Mouse (Mus musculus) erythroid progenitor cell, adult 5-6 weeks (primary cell): ENCODE measurements around the gene Dusp14. TPM values are rescaled to one million over a fixed set of nuclear protein-coding genes. Genes with fewer than 3 reads are reported as not detected.

Experiments
- ATAC-seq: replicated peaks from 2 replicates; pipeline ENCODE4 v1.8.0; 2016; ENCODE audit warnings: moderate number of reproducible peaks, mild to moderate bottlenecking, moderate TSS enrichment, inconsistent platforms; ENCODE audit not compliant: poor library complexity, low FRiP score, severe bottlenecking
- total RNA-seq, 2 experiments: library from RNA; stranded (forward) in 1 of 2; stranded (reverse) in 1 of 2; fragments of 150-400 nt in 1 of 2; fragments of 186-747, 209-891 nt in 1 of 2; gene quantifications; 2 replicates each; pipeline versions ENCODE4 v1.2.3 to v1.2.4; 2015 to 2017; ENCODE audit warnings: low replicate concordance in 2 of 2

Dusp14 gene
- total RNA-seq, 2 experiments from 2014 or later = not detected

DNA sequence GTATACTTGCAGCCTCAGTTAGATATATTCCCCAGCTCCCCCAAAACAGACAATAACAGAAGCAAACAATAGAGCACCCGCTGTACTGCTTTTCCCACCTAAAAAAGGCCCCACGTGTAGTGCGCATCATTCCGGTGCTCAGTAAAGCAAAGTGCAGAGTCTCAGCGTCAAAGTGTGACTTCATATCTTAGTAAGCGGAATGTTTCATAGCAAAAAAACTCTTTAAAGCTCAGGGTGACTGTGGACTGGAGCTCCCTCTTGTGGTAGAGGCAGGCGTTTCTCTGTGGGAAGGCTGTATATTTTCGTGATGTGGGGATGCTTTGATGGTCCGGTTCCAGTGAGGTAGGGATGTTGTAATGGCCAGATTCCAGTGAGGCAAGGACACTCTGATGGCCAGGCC is 37.1 kb downstream of the Dusp14 start:
- ATAC-seq = no peak

DNA sequence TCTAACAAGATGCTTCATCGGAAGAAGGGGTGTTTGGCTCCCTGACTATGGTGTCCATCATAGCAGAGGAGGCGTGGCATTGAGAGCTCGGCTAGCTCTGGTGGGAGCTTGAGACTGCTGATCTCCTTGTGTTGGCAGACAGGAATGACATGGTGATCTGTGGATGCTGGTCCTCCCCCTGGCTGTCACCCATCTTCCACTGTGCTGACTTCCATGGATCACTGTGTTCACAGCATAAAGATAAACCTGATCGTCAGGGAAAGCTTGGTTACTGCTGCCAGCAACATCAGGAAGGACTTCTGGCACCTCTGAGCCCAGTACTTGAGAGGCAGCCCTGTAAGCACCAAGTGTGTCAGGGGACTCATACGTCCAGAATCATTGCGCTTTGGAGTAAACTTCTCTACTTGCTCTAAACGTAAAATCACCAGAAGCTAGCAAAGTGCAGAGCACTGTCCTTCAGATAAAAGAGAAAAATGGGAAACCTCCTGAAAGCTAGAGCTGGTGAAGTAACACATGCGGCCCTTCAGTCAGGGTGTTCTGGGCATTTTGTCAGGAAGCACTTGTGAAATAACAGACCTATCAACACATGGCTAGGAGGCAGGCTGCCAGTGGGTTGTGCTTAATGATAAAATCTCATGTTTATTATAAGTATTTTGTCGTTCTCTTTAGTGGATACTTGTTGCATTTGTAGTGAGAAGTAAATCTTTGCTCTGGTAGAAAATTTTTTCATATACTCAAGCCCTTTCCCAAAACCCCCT is 40.6 kb downstream of the Dusp14 start:
- ATAC-seq = no peak

DNA sequence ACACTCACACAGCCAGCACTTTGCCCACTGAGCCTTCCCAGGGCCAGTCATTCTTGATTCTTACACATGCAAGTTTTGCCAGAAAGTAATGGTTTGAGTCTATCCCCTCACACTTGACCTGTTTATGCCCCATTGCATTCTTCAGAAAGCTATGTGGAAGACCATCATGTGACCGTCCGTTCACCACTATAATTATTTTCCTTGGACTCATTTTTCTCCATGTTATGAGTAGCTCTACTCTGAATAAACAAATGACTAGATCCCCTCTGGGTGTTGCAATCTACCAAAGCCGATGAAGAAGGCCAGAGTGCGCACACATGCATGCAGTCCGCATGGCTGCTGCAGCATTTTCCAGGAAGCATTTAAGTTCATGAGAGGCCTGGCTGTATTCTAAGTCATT is 41.8 kb downstream of the Dusp14 start:
- no peak for ATAC-seq

DNA sequence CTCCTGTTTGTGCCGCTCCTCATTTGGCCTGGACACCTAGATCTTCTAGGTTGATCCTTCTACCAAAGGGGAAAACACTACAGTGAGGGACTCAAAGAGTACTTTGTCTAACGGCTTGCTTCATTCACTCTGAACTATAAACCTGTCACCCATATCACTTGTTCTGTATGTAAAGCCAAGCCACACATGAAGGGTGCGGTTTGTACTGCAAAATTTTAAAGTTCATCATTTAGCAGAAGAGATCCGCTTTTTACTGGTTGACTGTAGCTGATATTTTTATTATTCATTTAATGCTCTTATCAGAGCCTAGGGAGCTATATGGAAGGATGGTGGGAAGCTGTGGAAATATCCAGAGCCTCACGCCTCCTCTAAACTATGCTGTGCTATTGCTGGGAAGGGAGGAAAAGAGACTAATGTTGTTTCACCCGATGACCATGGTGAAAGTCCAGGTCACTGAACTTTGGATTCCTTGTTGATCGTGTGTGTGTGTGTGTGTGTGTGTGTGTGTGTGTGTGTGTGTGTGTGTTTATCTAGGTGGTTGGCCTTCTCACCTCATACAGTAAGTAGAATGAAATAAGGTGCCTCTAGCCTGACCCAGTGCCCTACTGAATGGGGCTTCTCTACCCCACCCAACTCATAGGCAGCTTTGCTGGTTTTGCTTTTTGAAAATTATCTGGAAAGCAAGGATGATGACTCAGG is 52.1 kb downstream of the Dusp14 start:
- no peak for ATAC-seq

DNA sequence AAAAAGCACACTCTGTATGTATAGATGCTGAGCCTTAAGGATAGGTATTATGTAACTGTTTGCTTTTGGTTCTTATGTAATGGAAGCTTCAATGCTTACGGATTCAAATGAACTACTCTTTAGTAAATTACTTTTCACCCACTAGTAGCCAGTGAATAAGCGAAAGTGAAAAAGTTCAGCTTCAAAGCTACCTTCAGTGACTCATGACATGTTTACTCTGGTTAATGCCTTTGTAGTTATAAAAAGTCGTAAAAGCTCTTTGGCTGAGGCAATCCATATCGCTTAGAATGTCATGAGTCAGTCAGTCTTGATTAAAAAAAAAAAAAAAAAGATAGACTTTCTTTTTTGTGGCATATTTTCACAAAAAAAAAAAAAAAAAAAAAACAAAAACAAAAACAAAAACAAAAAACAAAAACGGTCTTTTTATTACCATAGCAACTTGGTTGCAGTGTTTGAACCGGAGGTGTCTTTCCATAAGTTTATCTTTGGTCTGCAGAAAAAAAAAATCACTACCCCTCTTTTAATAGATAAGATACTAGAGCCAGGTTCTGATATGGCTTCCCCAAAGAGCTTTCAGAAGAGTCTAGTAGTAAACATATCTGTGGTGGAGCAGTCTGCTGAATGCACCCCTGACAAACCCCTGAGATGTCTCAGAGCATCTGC is 52.8 kb downstream of the Dusp14 start:
- no peak for ATAC-seq

DNA sequence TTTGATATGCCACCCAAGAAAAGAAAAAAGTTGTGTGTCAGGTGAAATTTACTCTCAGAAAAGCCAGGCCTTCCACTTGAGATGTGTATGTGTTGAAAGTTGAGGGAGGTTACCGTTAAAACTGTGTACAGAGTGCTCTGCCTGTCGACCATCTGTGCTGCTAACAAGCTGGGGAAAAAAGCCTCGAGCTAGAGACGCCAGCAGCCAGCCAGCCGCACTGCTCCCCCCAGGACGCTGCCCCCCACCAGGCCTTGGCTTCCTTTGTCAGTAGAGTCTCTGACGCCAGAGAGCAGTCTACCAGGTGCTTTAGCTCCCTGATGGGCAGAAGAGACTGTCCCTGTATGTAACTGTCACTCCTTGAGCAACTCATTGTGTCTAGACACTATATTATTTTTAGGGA is 56.0 kb downstream of the Dusp14 start:
- ATAC-seq = no peak

DNA sequence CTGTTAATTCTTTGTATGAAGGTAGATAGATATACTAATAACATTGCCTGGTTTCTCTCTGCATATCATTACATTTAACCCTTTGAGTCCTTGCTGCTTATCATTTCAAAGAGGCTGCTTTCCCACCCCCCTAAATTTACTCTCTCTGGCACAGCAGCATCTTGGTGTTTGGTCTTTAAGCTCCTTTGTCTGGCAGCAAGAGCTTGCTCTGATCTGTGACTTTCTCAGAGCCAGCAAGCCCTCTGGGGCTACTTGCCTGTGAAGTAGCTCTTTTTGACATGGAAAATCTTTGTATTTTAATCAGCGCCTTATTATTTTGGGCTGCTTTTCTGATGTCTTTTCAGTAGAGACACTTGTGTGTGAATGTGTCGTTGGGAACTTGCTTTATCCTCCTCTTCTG is 57.5 kb downstream of the Dusp14 start:
- ATAC-seq = no peak

DNA sequence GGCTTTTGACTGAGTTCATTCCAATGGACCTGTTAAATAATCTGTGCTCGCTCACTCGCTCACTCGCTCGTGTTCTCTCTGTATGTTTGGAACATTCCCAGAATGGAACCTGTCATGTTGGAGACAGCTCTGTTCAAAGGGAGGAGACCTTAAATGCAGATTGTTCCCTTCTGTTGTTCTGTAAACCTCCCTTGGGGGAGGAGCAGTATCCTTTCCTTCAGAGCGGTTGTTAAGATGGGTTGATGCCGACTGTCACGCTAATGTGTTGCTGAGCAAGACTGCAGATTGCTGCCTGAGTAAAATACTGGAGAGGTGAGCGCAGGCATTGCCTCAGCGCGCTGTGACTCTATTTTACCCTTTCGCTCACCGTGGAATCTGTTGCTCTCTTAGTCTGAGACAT is 58.0 kb downstream of the Dusp14 start:
- ATAC-seq = no peak

DNA sequence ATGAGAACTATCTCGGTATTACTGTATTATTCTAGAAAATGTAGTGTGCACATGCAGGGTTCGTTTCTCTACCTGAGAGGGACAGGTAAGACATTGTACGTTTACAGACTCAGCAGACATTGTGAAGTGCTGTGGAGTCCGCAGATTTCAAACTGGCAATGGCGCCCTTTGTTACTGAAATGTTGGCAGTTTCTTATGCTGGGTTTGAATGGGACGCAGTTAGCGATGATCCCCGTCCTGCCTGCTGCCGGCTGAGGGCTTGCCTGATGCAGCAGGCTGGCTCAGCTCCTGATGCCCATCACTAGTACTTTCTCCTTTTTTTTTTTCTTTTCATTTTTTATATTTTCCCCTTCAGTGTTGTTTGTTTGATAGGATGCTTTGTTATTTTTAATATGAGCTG is 58.6 kb downstream of the Dusp14 start:
- ATAC-seq = no peak

DNA sequence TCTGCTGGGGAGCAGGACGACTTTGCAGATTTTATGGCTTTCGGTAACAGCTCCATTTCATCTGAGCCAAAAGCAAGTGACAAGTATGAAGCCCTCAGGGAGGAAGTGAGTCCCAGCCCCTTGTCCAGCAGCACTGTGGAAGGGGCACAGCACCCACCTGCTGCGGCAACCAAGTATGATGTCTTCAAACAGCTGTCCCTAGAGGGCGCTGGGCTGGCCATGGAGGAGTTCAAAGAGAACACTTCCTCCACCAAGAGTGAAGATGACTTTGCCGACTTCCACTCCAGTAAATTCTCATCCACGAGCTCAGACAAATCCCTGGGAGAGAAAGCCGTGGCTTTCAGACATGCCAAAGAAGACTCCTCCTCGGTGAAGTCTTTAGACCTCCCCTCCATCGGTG is 60.1 kb downstream of the Dusp14 start:
- ATAC-seq = no peak

DNA sequence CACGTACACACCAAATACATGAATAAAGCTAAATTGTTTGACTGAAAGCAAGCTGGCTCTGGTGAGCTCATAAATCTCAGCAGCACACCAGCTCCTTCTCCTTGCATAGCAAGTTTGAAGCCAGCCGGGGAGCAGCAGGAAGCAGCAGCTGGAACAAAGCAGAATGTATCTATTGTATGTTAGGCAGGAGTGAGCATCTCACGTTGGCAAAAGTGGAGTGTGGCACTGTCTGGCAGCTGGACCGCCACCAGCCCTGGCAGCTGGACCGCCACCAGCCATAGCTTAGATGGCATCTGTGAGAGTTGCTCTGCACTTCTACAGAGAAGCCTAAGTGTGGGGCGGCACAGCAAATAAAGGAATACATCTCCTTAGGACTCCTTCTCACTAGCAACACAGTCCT is 65.1 kb downstream of the Dusp14 start:
- ATAC-seq = no peak

DNA sequence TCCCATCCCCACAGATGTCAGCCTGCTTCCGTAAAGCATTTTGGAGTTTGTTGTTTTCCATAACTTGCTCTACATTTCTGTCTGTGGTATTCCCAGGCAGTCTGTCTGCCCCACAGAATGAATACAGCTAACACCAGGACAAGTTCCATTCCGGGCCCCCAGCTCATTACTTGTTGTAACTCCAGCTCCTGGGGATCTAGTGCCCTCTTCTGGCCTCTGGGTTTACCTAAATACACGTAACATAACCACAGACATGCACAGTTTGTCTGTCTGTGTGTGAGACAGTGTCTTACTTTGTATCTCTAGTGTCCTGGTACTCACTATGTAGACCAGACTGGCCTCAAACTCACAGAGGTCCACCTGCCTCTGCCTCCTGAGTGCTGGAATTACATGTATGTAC is 67.8 kb downstream of the Dusp14 start:
- ATAC-seq = no peak

DNA sequence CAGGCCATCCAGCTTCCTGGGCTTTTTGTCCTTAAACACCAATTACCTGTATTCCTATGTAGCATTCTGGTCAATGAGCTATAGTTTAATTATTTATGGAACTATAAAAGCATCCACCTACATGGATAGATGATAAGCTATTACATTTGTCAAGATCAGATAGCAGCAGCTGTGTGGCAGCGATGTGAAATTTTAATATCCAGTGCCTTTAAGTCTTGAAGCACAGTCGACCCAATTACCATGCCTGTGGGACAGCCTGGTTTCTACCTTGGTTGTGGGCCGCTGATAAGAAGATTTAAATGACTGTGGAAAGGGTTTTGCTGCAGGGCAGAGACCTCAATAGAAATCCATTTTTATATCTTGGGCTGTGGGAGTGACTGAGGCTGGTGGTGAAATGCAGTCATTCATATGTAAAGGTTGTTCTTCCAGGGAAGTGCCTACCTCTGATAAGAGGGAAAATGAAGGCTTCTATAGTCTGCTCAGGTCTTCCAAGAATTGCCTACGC is 69.6 kb downstream of the Dusp14 start:
- no peak for ATAC-seq

DNA sequence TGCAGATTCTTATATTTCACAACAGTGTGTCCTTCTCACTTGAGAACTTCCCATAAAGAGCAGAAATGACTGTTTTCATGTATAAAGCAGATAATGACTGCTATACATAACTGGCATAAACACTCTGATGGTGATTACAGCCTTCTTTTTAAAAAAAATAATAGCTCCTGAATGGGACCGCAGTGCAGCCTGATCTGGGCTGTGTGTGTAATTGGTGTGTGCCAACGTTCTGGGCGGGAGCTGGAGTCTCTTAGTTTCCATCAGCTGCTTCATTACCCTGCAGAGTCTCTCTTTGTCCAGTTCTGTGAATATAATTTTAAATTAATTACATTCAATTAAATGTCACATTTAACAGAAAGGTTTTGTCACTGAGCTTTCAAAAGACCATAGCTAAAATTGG is 70.1 kb downstream of the Dusp14 start:
- ATAC-seq = no peak

Other genes starting within 250 kb of the Dusp14 start
- not detected in 2 replicates for gene Hnf1b, start 219.2 kb downstream of the Dusp14 start, total RNA-seq (2015; ENCODE audit: low replicate concordance)
- gene Hnf1b, start 219.2 kb downstream of the Dusp14 start, total RNA-seq (2017; ENCODE audit: low replicate concordance) = not detected in 2 replicates
- 10.5 and 21.0 TPM in 2 replicates for gene Ddx52, start 127.2 kb downstream of the Dusp14 start, total RNA-seq (2015; ENCODE audit: low replicate concordance)
- gene Ddx52, start 127.2 kb downstream of the Dusp14 start, total RNA-seq (2017; ENCODE audit: low replicate concordance) = 17.8 and 22.6 TPM in 2 replicates
- 17.6 and 20.9 TPM in 2 replicates for gene Synrg, start 104.8 kb downstream of the Dusp14 start, total RNA-seq (2015; ENCODE audit: low replicate concordance)
- 17.8 and 21.9 TPM in 2 replicates for gene Synrg, start 104.8 kb downstream of the Dusp14 start, total RNA-seq (2017; ENCODE audit: low replicate concordance)
- 2.5 and 3.6 TPM in 2 replicates for gene Tada2a, start 60.3 kb upstream of the Dusp14 start, total RNA-seq (2015; ENCODE audit: low replicate concordance)
- gene Tada2a, start 60.3 kb upstream of the Dusp14 start, total RNA-seq (2017; ENCODE audit: low replicate concordance) = 4.0 and 5.8 TPM in 2 replicates
- 5.9 and 6.5 TPM in 2 replicates for gene Acaca, start 60.4 kb upstream of the Dusp14 start, total RNA-seq (2015; ENCODE audit: low replicate concordance)
- gene Acaca, start 60.4 kb upstream of the Dusp14 start, total RNA-seq (2017; ENCODE audit: low replicate concordance) = 2.7 and 5.0 TPM in 2 replicates
- not detected in 2 replicates for gene Gm11437, start 98.2 kb upstream of the Dusp14 start, total RNA-seq (2015; ENCODE audit: low replicate concordance)
- gene Gm11437, start 98.2 kb upstream of the Dusp14 start, total RNA-seq (2017; ENCODE audit: low replicate concordance) = not detected in 2 replicates